15 mouse cellular contexts compared by ENCODE assay signal in genomic region chr17:84645894-84646293, GRCm38 (mm10). TPM values are rescaled to one million over a fixed set of nuclear protein-coding genes. Genes with fewer than 3 reads are reported as not detected.
"Had no signal": no experiment of that assay in that cellular context is flagged by ENCODE, and none has a peak within 500 bp of the region (broad histone marks: within the 10 kb centered on the region; RNA-seq: fewer than 3 reads in every experiment).

No protein-coding gene starts in this region.

- H3K4me2 ChIP-seq: kidney, embryonic 15.5 days; limb, embryonic 15.5 days; liver, embryonic 12.5 days; lung, embryonic 14.5 days; midbrain, embryonic 15.5 days; neural tube, embryonic 13.5 days had no signal

- H3K27me3 ChIP-seq: kidney, embryonic 15.5 days; limb, embryonic 15.5 days; midbrain, embryonic 15.5 days; neural tube, embryonic 13.5 days had no signal

- DNase-seq: kidney, postnatal 25 days; lung, embryonic 14.5 days; lung, postnatal 10 days; retina, postnatal 1 day; right cerebral cortex, postnatal 4 days; spleen, adult 18-20 months; thymus, adult 18-20 months; thymus, postnatal 14 days had no signal

- H3K4me3 ChIP-seq: kidney, embryonic 15.5 days; left cerebral cortex, adult 2 months; limb, embryonic 15.5 days; liver, embryonic 12.5 days; midbrain, embryonic 15.5 days; neural tube, embryonic 13.5 days had no signal

- H3K9me3 ChIP-seq: kidney, embryonic 15.5 days; limb, embryonic 15.5 days; liver, embryonic 12.5 days; midbrain, embryonic 15.5 days; neural tube, embryonic 13.5 days had no signal

- H3K36me3 ChIP-seq: kidney, embryonic 15.5 days; limb, embryonic 15.5 days; liver, embryonic 12.5 days; midbrain, embryonic 15.5 days; neural tube, embryonic 13.5 days had no signal

- ATAC-seq: liver, embryonic 12.5 days; midbrain, embryonic 15.5 days had no signal

- H3K9ac ChIP-seq: kidney, embryonic 15.5 days; limb, embryonic 15.5 days; liver, embryonic 12.5 days; lung, embryonic 14.5 days; midbrain, embryonic 15.5 days; neural tube, embryonic 13.5 days had no signal

- H3K27ac ChIP-seq: kidney, embryonic 15.5 days; left cerebral cortex, adult 2 months; limb, embryonic 15.5 days; liver, embryonic 12.5 days; macrophage; midbrain, embryonic 15.5 days; neural tube, embryonic 13.5 days had no signal

RNA-seq across cellular contexts. Expression of gene Abcg8, which starts 30.2 kb away (rescaled TPM):
- polyA plus RNA-seq: macrophage; midbrain, embryonic 15.5 days; neural tube, embryonic 13.5 days had no signal

RNA-seq across cellular contexts. Expression of gene Abcg5, which starts 36.9 kb away (rescaled TPM):
- polyA plus RNA-seq: macrophage had no signal
